Mouse (Mus musculus) testis, postnatal 14 days (tissue): ENCODE measurements around the gene Alg5.
"Not testable (repeated sequence)": the region's sequence is repeated elsewhere in the genome, so short reads cannot be mapped to it uniquely, and the experiment has no call there.

Experiments used
- DNase-seq: peaks from one replicate; pipeline ENCODE4 v3.0.0; 2021; ENCODE audit warnings: low spot score

Gene Alg5

DNA sequence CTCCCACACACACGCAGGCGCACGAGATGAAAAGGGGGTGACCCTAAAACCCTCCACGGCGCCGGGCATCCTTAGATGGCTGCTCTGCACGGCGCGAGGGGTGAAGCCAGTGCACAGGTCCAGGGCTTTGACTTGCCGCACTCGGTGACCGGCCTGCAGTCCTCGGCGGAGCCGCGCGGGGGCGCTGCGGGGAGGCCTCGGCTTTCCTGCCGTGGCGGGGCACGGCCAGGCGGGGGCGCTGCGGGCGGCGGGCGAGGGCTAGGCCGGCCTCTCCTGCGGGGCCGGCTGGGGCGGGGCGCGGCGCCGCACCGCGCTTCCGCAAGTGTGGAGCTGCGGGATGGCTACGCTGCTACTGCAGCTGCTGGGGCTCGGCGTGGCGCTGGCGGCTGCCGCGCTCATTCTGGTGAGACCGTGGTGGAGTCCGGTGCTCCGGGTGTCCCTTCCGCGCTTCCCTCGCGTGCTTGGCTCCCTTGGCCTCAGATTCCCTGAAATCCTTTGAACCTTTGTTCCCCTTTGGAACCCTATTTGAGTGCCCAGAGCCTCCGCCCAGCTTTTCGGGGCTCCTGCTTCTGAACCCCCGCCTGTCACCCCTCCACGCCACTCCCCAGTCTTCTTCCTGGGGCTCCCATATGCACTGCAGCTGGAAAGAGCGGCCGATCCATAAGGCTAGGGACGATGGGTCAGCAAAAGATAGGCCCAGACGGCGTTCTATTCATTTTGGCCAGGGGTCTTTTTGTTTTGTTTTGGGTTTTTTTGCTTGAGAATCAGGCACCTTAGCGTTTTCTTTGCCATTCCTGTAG lies at the start of gene Alg5, which contains the start of gene Exosc8:
TSS of gene Alg5 (plus strand) at position 293 of the 800 bp plus-strand sequence.
TSS of gene Exosc8 (minus strand) at position 147 of the 800 bp plus-strand sequence.
- DNase-seq: peak; percentile 89

GRCm38 (mm10) chr3:54687245-54687644 lies 48.1 kb upstream of the Alg5 start:
- no peak for DNase-seq

- no peak for DNase-seq
Measured at GRCm38 (mm10) chr3:54689091-54689490, 46.2 kb upstream of the Alg5 start.

DNA sequence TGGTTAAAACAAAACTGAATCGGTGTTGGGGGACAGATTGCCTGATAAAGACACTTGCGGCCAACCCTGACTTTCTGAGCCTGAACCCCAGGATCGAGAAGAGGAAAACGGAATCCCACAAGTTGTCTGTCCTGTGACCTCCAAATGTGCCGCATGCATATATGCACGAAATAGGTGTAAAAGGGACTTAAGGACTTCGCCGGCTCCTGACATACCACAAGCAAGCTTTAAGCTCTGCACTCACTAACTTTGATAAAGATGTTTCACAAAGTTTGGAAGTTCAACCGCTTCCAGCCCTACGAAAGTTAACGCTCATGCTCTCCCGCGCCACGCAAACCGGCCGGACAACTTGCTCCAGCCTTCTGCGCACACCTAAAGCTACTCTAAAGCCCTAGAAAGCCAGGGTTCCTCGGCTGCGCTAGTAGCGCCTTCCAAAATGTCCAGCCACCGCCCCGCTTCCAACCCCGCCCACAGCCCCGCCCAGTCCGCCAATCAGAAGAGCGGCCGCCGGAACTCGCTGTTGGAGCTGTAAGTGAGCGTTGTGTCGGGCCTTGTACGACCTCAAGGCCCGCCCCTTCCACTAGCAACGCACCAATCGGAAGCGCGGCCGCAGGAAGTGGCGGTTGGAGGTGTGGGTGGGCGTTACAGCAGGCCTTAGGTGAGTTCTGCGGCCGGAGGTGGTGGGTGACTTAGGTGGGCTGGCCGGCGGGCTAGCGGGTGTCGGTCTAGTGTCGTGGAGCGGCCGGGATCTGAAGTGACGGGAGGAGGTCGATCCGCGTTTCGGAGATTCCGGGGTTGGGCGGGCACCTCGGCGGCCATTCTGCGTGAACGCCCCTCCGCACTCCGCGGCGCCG lies 42.9 kb upstream of the Alg5 start, which contains the start of gene Supt20:
TSS of gene Supt20 (plus strand) at position 606 of the 854 bp plus-strand sequence.
- DNase-seq: peak; percentile 97

DNA sequence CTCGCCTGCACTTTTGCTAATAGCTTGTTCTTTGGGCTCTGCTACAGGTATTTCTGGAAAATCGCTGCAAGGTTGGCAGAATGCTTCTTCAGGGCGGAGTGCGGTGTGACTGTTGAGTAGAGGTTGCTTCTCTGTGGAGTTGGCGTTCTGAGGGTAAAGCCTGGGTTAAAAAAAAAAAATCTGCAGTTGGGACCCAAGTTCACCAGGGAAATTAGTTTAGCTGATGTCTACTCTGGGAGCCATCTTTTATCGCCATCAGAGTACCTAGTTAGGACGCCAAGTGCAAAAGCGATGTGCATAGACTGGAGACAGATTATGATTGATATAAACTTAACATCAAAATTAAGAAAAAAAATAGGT lies 42.3 kb upstream of the Alg5 start:
- DNase-seq: no peak

DNA sequence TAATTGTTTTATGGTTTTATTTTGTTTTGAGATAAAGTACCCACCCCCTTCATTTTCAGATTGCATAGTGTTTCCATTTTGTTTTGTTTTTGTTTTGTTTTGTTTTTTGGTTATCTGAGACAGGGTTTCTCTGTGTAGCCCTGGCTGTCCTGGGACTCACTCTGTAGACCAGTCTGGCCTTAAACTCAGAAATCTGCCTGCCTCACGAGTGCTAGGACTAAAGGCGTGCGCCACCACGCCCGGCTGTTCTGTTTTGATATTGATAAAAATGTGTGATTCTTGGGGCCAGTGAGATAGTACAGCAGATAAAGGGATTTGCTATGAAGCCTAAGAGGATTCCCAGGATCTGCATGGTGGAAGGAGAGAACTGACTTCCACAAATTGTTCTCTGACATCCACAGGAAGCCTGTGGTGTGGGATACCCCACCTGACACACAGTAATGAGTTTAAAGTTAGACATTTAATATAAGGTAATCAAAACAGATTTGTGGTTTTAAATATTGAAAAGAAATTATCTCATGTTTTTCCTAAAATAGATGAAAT lies 35.5 kb upstream of the Alg5 start:
- no peak for DNase-seq

DNA sequence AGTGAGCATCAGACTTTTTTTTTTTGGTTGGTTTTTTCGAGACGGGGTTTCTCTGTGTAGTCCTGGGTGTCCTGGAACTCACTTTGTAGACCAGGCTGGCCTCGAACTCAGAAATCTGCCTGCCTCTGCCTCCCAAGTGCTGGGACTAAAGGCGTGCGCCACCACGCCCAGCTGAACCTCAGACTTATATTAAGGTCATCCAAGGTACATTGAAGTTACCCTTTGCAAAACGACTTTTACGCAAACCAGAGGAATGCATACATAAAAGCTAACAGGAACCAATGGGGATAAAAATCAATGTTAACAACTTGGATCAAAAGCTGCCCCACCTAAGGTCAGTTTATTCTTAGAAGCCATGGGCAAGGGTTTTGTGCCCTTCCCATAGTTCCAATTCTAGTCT lies 31.2 kb upstream of the Alg5 start:
- DNase-seq: not testable (repeated sequence)

DNA sequence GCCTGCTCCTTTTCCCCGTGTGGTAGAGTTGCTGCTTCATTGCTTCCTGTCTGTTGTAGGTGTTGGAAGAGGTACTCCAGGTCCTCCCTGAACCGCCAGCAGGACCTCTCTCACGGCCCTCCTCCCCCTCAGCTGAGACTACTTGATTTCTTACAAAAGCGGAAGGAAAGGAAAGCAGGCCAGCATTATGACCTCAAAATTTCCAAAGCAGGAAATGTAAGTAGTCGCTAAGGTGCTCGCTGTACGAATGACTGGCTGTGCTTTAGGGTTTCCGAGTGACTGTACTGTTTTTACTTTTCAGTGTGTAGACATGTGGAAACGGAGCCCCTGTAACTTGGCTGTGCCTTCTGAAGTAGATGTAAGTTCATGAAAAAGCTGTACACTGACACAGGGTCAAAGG lies 26.4 kb upstream of the Alg5 start:
- DNase-seq: no peak

GRCm38 (mm10) chr3:54714253-54714652 lies 21.1 kb upstream of the Alg5 start, which contains the start of gene Gm21958:
Gene Gm21958 (minus strand): TSS chr3:54714353.
- DNase-seq: no peak

- no peak for DNase-seq
Measured at GRCm38 (mm10) chr3:54715461-54715860, 19.9 kb upstream of the Alg5 start.

GRCm38 (mm10) chr3:54717348-54717747 lies 18.0 kb upstream of the Alg5 start:
- no peak for DNase-seq

DNA sequence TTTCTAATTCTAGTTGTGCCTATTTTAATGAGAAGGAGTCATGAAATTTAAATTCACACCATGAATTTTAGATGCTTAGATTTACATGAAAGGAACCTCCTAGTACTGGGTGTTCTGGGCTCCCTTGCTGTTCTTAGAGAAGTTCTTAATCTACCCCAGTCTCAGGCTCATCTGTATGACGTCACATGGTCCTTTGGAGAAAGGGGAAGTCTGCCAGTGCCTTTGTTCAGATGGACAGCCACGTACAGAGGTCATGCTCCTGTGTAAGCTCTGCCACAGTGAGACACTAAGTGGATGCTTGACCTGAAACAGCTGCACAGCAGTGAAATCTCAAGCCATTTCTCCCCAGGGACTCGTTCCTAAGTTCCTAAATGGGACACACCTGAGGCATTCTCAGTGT lies 16.4 kb upstream of the Alg5 start:
- no peak for DNase-seq

- DNase-seq: no peak
Measured at GRCm38 (mm10) chr3:54723741-54724500, 11.4 kb upstream of the Alg5 start.

DNA sequence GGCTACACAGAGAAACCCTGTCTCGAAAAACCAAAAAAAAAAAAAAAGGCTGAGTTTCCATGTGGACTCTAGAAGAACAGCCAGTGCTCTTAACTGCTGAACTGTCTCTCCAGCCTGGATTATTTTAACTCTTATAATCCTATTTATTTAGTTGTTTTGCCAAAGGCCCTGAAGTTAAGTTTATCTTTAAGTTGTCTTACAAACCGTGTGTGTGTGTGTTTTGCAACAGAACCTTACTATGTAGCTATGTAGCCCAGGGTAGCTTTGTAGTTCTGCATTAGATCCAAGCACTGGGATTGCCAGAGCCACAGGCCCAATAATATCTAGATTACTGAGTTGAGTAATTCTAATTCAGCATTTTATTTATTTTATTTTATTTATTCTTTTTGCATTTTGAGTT lies 10.0 kb upstream of the Alg5 start:
- DNase-seq: no peak

DNA sequence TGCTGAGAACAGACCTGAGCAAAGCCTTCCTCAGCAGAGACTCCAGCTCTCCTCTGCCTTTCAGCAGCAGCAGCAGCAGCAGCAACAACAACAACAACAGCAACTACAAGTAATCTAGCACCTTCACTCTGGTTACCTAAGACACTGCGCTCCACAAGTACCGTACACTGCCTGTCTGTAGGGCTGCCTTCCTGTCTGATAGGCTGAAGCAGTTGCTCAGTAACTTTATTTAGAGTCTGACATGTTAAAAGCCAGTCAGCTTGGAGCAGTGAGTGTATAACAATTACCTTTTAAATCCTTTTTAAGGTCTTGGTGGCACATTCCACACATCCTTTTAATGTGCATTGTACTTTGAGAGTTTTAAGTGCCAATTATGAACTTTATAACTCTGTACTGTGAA lies 7.8 kb upstream of the Alg5 start:
- no peak for DNase-seq

DNA sequence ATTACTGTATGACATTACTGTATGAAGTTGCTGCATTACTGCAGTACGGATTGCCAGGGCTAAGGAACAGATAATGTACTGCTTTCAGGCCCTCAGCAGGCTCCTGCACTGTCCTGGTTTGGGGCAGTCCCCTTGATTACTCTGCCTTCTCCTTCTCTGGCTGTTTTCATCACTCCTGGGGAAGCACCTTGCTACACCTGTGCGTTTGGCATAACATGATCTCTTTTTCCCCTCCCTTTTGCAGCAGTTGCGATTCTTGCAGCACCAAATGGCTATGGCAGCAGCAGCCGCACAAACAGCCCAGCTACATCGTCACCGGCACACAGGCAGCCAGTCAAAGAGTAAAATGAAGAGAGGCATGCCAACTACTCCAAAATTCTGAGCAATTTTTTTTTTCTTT lies 7.2 kb upstream of the Alg5 start:
- DNase-seq: no peak

DNA sequence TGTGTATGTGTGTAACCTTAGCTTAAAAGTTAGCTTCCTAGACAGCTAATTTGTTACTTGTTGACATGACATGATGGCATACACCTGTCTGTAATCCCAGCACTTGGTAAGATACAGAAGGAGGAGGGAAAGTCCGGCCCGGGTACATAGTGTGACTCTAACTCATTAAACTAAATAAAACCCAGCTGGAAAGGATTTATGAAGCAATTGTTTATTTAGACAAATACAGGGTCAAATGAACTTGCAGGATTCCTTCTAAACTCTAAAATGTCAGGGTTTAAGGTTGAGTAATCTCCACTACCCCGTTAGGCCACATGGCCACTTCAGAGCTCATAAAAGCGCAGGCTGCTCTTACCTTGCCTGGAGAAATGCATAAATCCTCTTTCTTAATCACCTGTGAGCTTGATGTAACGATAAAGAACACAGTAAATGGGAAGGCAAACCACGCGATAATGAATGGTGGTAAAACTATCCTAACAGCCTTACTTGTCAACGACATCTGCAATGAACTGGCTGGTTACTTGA lies 3.7 kb upstream of the Alg5 start:
- no peak for DNase-seq

- DNase-seq: no peak
Measured at GRCm38 (mm10) chr3:54732371-54732770, 3.0 kb upstream of the Alg5 start.

DNA sequence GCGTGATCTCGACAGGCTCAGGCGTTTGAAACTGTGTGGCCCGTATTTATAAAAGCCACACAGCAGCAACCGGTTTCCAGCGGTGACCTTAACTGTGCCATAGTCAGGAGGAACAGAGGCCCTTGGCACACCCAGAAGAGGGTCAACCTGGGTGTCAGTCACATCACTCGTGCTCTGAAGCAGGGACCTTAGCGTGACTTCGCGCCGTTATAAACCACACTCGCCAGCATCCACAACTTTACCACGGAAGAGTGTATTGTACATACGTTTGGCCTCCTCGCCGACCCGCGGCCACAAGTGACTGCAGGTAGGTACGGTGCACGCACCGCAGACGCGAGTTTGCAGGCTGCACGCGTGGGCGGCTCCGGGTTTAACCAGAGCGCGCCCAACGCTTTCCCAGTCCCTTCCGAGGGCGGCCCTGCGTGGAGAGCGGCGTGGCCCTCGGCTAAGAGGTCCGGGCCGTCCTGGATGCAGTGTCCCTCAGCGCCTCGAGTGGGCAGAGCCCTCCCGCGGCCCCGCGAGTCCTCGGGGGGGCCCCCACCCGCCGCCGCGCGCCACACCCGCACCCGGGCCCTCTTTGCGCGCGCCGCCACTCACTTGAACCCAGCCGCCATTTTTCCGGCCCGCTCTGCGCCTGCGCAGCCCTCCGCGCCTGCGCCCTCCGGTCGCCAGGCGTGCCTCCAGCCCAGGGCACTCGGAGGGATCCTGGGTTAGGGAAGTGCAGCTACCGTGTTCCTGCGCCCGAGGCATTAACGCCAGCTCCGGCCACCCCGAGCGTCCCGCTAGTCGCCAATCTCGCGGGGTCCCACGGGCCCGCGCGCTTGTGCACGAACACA lies 710 bp upstream of the Alg5 start:
- peak; percentile 92 for DNase-seq

DNA sequence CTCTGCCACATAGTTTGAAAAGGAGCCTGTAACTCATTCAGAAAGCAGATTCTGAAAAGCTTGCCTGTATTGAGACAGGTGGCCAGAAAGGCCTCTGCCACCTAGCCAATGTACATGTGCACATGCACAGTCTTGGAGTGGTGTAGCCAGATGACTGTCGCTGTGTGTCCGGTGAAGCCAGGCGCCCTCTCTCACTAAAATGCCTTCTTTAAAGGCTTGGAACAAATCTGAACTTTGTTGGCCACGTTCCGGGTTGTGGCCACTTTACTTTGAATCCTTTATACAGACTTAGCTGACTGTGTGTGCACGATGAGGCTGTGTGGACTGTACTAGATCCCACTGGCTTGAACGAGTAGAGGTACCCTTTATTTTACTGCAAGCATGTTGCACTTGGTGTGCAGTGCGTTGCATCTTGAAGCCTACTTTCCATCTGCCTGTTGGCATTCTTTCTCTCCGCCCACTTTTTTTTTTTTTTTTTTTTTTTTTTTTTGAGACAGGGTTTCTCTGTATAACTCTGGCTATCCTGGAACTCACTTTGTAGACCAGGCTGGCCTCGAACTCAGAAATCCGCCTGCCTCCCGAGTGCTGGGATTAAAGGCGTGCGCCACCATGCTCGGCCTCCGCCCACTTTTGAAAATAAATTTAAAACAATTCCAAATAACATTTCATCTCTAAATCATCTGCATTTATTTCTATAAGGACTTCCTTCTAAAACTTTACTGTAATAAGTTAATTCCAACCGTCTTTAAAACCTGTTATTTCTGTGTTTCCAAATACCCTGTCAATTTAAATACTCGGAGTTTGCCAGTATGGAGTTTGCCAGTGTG lies 975 bp downstream of the Alg5 start:
- no peak for DNase-seq
